Mouse (Mus musculus) midbrain, embryonic 14.5 days (tissue): ENCODE measurements around the gene Fto. TPM values are rescaled to one million over a fixed set of nuclear protein-coding genes. Genes with fewer than 3 reads are reported as not detected.

Experiments used
- ATAC-seq: fragments of 200-750 bp; cut with Nextera tagmentation; 2 replicates; pipeline ENCODE4 v1.8.0; 2017; ENCODE audit warnings: moderate number of reproducible peaks, moderate library complexity; ENCODE audit not compliant: low FRiP score, low TSS enrichment
- DNase-seq: peaks from one replicate; pipeline ENCODE4 v3.0.0-alpha.2; 2015
- H3K27ac ChIP-seq: fragments of 300-500 bp; sonication (generic); replicated peaks from 2 replicates; pipeline ENCODE4 v1.5.1; 2014; ENCODE audit warnings: mild to moderate bottlenecking, low read depth, low read length, moderate library complexity
- H3K27me3 ChIP-seq: fragments of 300-500 bp; sonication (generic); 2 replicates; pipeline ENCODE4 v1.6.1; 2014; ENCODE audit warnings: low read length, control low read depth, mixed read lengths; ENCODE audit not compliant: control insufficient read depth, insufficient read depth
- H3K36me3 ChIP-seq: fragments of 300-500 bp; sonication (generic); 2 replicates; pipeline ENCODE4 v1.6.1; 2014; ENCODE audit warnings: low read length, control low read depth; ENCODE audit not compliant: control insufficient read depth, insufficient read depth
- H3K4me1 ChIP-seq: fragments of 300-500 bp; sonication (generic); 2 replicates; pipeline ENCODE4 v1.6.1; 2014; ENCODE audit warnings: mild to moderate bottlenecking, antibody characterized with exemption, low read length, control low read depth; ENCODE audit not compliant: control insufficient read depth, insufficient read depth
- H3K4me2 ChIP-seq: fragments of 300-500 bp; sonication (generic); 2 replicates; pipeline ENCODE4 v1.6.1; 2014; ENCODE audit warnings: mild to moderate bottlenecking, low read length, moderate library complexity
- H3K4me3 ChIP-seq: fragments of 300-500 bp; sonication (generic); replicated peaks from 2 replicates; pipeline ENCODE4 v1.5.1; 2014; ENCODE audit warnings: low read depth, low read length
- H3K9ac ChIP-seq: fragments of 300-500 bp; sonication (generic); replicated peaks from 2 replicates; pipeline ENCODE4 v1.6.1; 2014; ENCODE audit warnings: mild to moderate bottlenecking, low read length, moderate library complexity
- H3K9me3 ChIP-seq: fragments of 300-500 bp; sonication (generic); 2 replicates; pipeline ENCODE4 v1.6.1; 2016; ENCODE audit warnings: low read length, control low read depth, mixed read lengths; ENCODE audit not compliant: control insufficient read depth
- WGBS: fragments of 180-500 bp; shearing (Covaris S2); extraction: QIAGEN DNeasy Blood & Tissue Kit; methylation state at CpG from one replicate; pipeline ENCODE4 v1.1.7; 2014; 5-methylcytosine and 5-hydroxymethylcytosine counted together
- polyA plus RNA-seq: library from polyadenylated mRNA; unstranded; fragments of >200 nt; fragmentation: Nextera tagmentation; extraction: Ambion mirVana; gene quantifications from 2 replicates; pipeline ENCODE4 v1.2.1, GENCODE M21; 2014

Gene Fto
- polyA plus RNA-seq, 1 experiment from 2014 or later: 161 TPM

DNA sequence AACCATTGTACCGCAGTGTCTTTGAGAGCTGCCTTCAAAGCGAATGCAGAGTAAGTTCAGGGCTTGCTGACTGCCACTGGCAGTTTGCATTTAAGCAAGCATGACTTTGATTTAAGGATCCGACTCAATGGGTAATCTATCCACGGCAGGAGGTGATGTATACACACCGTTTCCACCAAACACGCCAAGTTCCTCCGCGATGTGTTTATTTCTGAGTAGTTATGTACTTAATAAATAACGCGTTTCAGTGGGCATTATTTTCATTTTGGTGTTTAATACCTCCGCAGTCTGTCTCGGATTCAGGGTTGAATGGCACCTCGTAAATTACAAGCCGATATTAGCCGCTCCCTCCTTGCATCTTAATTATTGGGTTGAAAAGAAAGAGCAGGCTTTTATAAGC, 366.1 kb downstream of the Fto start:
- Histone ChIP-seq H3K4me1 (peaks cover 12% of the 10 kb centered on the region; the same call in 1 of the 2 replicates), H3K27me3 (peaks cover 5% of the 10 kb centered on the region; the same call in 1 of the 2 replicates), H3K9ac (no peak overlapping the region), H3K27ac (no peak overlapping the region), H3K9me3 (no peaks in the 10 kb centered on the region), H3K36me3 (no peaks in the 10 kb centered on the region), H3K4me3 (no peak overlapping the region), H3K4me2 (no peak overlapping the region)
- 26% methylated on average over 15 of the region's 15 CpGs for WGBS
- ATAC-seq (no peak), DNase-seq (peak; percentile 37)

GRCm38 (mm10) chr8:91680125-91680524, 366.8 kb downstream of the Fto start:
- Histone ChIP-seq H3K9me3 (no peaks in the 10 kb centered on the region), H3K4me1 (peaks cover 16% of the 10 kb centered on the region; the same call in 1 of the 2 replicates), H3K4me3 (no peak overlapping the region), H3K27ac (no peak overlapping the region), H3K36me3 (no peaks in the 10 kb centered on the region), H3K4me2 (no peak overlapping the region), H3K27me3 (peaks cover 7% of the 10 kb centered on the region; the same call in 1 of the 2 replicates), H3K9ac (no peak overlapping the region)
- DNase-seq (no peak), ATAC-seq (no peak)
- WGBS: 77% methylated on average over 5 of the region's 5 CpGs

GRCm38 (mm10) chr8:91684596-91685317, 371.4 kb downstream of the Fto start:
- 63% methylated on average over 6 of the region's 6 CpGs for WGBS
- DNase-seq: no peak
- H3K9me3 ChIP-seq: no peaks in the 10 kb centered on the region
- no peak overlapping the region for H3K4me2 ChIP-seq
- H3K27me3 ChIP-seq: peaks cover 7% of the 10 kb centered on the region; the same call in 1 of the 2 replicates
- H3K9ac ChIP-seq: no peak overlapping the region
- H3K36me3 ChIP-seq: no peaks in the 10 kb centered on the region
- H3K4me1 ChIP-seq: peaks cover 10% of the 10 kb centered on the region; the same call in 1 of the 2 replicates
- no peak overlapping the region for H3K27ac ChIP-seq
- no peak for ATAC-seq
- no peak overlapping the region for H3K4me3 ChIP-seq

GRCm38 (mm10) chr8:91685408-91685807, 372.1 kb downstream of the Fto start:
- Histone ChIP-seq H3K9me3 (no peaks in the 10 kb centered on the region), H3K4me3 (no peak overlapping the region), H3K4me2 (no peak overlapping the region), H3K36me3 (no peaks in the 10 kb centered on the region), H3K9ac (no peak overlapping the region), H3K27ac (no peak overlapping the region), H3K4me1 (0 out of 2 replicates have a peak, but pooled peaks cover 8% of the 10 kb centered on the region), H3K27me3 (peaks cover 3% of the 10 kb centered on the region; the same call in 1 of the 2 replicates)
- 11% methylated on average over 3 of the region's 3 CpGs for WGBS
- ATAC-seq: no peak
- DNase-seq: no peak

GRCm38 (mm10) chr8:91692056-91692721, 378.9 kb downstream of the Fto start:
- Histone ChIP-seq H3K4me1 (no peaks in the 10 kb centered on the region), H3K9ac (no peak overlapping the region), H3K4me2 (no peak overlapping the region), H3K36me3 (no peaks in the 10 kb centered on the region), H3K4me3 (no peak overlapping the region), H3K27me3 (no peaks in the 10 kb centered on the region), H3K9me3 (no peaks in the 10 kb centered on the region), H3K27ac (no peak overlapping the region)
- DNase-seq (no peak), ATAC-seq (no peak; the same call in 1 of the 2 replicates)
- 27% methylated on average over 15 of the region's 15 CpGs for WGBS

GRCm38 (mm10) chr8:91706533-91706932, 393.2 kb downstream of the Fto start:
- no peak for DNase-seq
- Histone ChIP-seq H3K4me1 (peaks cover 24% of the 10 kb centered on the region), H3K4me2 (no peak overlapping the region), H3K27ac (no peak overlapping the region), H3K9me3 (no peaks in the 10 kb centered on the region), H3K36me3 (no peaks in the 10 kb centered on the region), H3K27me3 (no peaks in the 10 kb centered on the region; the same call in 1 of the 2 replicates), H3K9ac (no peak overlapping the region), H3K4me3 (no peak overlapping the region)
- no peak for ATAC-seq
- WGBS: 69% methylated on average over 5 of the region's 5 CpGs

- H3K4me2 ChIP-seq: no peak overlapping the region
- no peak overlapping the region for H3K9ac ChIP-seq
- H3K4me1 ChIP-seq: peaks cover 46% of the 10 kb centered on the region
- no peaks in the 10 kb centered on the region; the same call in 1 of the 2 replicates for H3K27me3 ChIP-seq
- 10% methylated on average over 7 of the region's 7 CpGs for WGBS
- H3K27ac ChIP-seq: no peak overlapping the region; the same call in 1 of the 2 replicates
- no peak overlapping the region for H3K4me3 ChIP-seq
- no peaks in the 10 kb centered on the region for H3K36me3 ChIP-seq
- ATAC-seq (no peak), DNase-seq (peak; percentile 45)
- H3K9me3 ChIP-seq: no peaks in the 10 kb centered on the region
Observed at GRCm38 (mm10) chr8:91708661-91709060, 395.3 kb downstream of the Fto start.

DNA sequence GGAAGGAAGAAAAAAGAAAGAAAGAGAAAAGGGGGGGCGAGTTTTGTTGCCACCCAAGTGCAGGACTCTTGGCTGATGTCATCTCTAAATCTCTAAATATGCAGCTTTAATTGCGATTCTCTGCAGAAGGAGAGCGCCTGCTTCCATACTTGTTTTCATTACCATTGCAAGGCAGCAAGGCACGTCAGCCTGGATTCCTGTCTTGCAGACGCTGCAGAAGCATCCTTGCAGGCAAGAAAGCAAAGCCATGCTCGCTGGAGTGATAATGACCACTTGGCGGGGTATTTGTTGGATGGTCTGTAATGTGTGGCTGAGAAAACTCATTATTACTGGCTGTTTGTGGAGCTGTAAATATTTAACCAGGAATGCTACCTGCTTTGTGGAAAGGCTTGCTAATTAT, 396.4 kb downstream of the Fto start:
- Histone ChIP-seq H3K27ac (0 out of 2 replicates have a peak overlapping the region, but pooled peaks have one; percentile 5), H3K4me2 (no peak overlapping the region), H3K27me3 (no peaks in the 10 kb centered on the region; the same call in 1 of the 2 replicates), H3K36me3 (no peaks in the 10 kb centered on the region), H3K4me1 (peaks cover 53% of the 10 kb centered on the region), H3K9me3 (no peaks in the 10 kb centered on the region), H3K9ac (no peak overlapping the region), H3K4me3 (no peak overlapping the region)
- WGBS: 17% methylated on average over 7 of the region's 7 CpGs
- ATAC-seq (no peak), DNase-seq (peak; percentile 75)
